Mouse (Mus musculus): ENCODE measurements around the gene Slc37a1. TPM values are rescaled to one million over a fixed set of nuclear protein-coding genes. Genes with fewer than 3 reads are reported as not detected.

Slc37a1 gene
- polyA plus RNA-seq, 1 experiment, result 0.14 TPM

DNA sequence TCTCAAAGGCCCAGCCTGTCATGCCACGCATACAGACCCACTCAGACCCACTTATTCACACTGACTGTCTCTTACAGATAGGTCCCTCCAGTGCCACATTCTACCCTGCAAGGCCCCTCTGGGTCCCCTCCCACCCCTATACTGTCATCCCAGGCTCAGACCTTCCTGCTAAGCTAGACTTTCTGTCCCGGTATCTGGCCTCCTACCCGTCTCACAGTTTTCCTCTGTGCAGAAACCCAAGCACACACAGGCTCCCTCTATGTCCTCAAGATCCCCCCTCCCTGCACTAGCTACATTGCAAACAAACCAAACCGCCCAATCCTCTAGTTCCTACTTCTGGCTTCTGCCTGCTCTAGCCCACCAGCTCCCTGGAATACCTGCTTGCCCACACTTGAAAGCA is 8.7 kb upstream of the Slc37a1 start:
- peaks cover 5% of the 10 kb centered on the region for H3K27me3 ChIP-seq (ENCODE audit: control insufficient read depth, insufficient read depth, insufficient read length)
- no peaks in the 10 kb centered on the region for H3K79me2 ChIP-seq (ENCODE audit: control insufficient read depth, insufficient read depth)
- H3K36me3 ChIP-seq (ENCODE audit: control insufficient read depth, insufficient read depth), result no peaks in the 10 kb centered on the region
- no peak overlapping the region for H3K4me3 ChIP-seq (ENCODE audit: insufficient read depth, poor library complexity, severe bottlenecking)
- TF ChIP-seq MAX (IDR thresholded peaks at IDR 0.05), result no peak
- H3ac ChIP-seq (ENCODE audit: control insufficient read depth, insufficient read length, low read depth), result no peak overlapping the region
- H3K79me3 ChIP-seq (ENCODE audit: low read depth), result no peaks in the 10 kb centered on the region

DNA sequence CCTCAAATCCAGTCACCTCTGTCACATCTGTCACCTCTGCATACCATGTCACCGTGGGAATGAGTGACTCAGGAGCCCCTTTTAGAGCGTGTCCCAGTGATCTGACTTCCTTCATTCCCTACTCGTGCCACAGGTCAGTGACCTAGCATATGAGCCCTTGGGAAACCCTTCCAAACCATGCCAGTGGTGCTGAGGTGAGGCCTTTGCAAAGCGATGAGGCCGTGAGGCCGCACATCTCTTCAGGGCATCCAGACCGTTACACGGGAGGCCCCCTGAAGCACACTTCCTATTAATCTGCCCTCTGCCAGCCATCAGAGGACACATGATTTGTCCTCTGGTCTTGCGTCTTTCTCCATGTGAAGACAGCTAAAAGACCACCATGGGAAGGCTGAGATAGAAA is 7.1 kb upstream of the Slc37a1 start:
- Histone ChIP-seq H3K27me3 (ENCODE audit: control insufficient read depth, insufficient read depth, insufficient read length) (peaks cover 4% of the 10 kb centered on the region), H3K4me3 (ENCODE audit: insufficient read depth, poor library complexity, severe bottlenecking) (no peak overlapping the region), H3ac (ENCODE audit: control insufficient read depth, insufficient read length, low read depth) (no peak overlapping the region), H3K79me2 (ENCODE audit: control insufficient read depth, insufficient read depth) (no peaks in the 10 kb centered on the region), H3K79me3 (ENCODE audit: low read depth) (no peaks in the 10 kb centered on the region), H3K36me3 (ENCODE audit: control insufficient read depth, insufficient read depth) (no peaks in the 10 kb centered on the region)
- no peak for TF ChIP-seq USF1 (IDR thresholded peaks at IDR 0.05; ENCODE audit: low read depth)
- no peak for TF ChIP-seq FOSL1 (IDR thresholded peaks at IDR 0.05; ENCODE audit: insufficient read depth, low read length, poor library complexity, severe bottlenecking)
- TF ChIP-seq MYOG (IDR thresholded peaks at IDR 0.05; ENCODE audit: control insufficient read depth, extremely low read depth, insufficient read length), result no peak
- no peak for TF ChIP-seq CTCF (IDR thresholded peaks at IDR 0.05; ENCODE audit: control insufficient read depth, insufficient read depth, insufficient read length)
- no peak for TF ChIP-seq MAX (IDR thresholded peaks at IDR 0.05)
- TF ChIP-seq CEBPB (IDR thresholded peaks at IDR 0.05; ENCODE audit: low read depth), result no peak
- no peak for TF ChIP-seq MYOD1 (IDR thresholded peaks at IDR 0.05; ENCODE audit: control insufficient read depth, insufficient read length, low read depth)

DNA sequence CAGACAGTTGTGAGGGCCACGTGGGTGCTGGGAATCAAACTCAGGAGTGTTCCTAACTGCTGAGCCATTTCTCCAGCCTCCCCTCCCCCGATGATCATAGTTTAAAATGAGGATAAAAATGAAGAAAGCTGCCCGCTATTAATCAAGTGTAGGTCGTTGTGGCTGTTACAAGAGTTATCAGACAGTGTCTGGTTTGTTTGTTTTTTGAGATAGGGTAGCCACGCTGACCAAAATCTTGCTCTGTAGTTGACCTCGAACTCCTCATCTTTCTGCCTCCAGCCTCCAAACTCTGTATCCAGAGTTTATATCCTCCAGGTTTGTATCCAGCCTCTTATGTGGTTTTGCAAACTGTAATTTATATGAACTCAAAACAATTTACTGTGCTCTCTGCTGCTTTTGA is 6.3 kb upstream of the Slc37a1 start:
- Histone ChIP-seq H3K36me3 (ENCODE audit: control insufficient read depth, insufficient read depth) (no peaks in the 10 kb centered on the region), H3K4me3 (ENCODE audit: insufficient read depth, poor library complexity, severe bottlenecking) (no peak overlapping the region), H3K79me3 (ENCODE audit: low read depth) (no peaks in the 10 kb centered on the region), H3K27me3 (ENCODE audit: control insufficient read depth, insufficient read depth, insufficient read length) (peaks cover 4% of the 10 kb centered on the region), H3K79me2 (ENCODE audit: control insufficient read depth, insufficient read depth) (no peaks in the 10 kb centered on the region), H3ac (ENCODE audit: control insufficient read depth, insufficient read length, low read depth) (no peak overlapping the region)
- TF ChIP-seq FOSL1 (IDR thresholded peaks at IDR 0.05; ENCODE audit: insufficient read depth, low read length, poor library complexity, severe bottlenecking) (no peak), MAX (IDR thresholded peaks at IDR 0.05) (no peak), MYOG (IDR thresholded peaks at IDR 0.05; ENCODE audit: control insufficient read depth, extremely low read depth, insufficient read length) (no peak), CTCF (IDR thresholded peaks at IDR 0.05; ENCODE audit: control insufficient read depth, insufficient read depth, insufficient read length) (no peak), MYOD1 (IDR thresholded peaks at IDR 0.05; ENCODE audit: control insufficient read depth, insufficient read length, low read depth) (no peak), CEBPB (IDR thresholded peaks at IDR 0.05; ENCODE audit: low read depth) (no peak), USF1 (IDR thresholded peaks at IDR 0.05; ENCODE audit: low read depth) (no peak)

DNA sequence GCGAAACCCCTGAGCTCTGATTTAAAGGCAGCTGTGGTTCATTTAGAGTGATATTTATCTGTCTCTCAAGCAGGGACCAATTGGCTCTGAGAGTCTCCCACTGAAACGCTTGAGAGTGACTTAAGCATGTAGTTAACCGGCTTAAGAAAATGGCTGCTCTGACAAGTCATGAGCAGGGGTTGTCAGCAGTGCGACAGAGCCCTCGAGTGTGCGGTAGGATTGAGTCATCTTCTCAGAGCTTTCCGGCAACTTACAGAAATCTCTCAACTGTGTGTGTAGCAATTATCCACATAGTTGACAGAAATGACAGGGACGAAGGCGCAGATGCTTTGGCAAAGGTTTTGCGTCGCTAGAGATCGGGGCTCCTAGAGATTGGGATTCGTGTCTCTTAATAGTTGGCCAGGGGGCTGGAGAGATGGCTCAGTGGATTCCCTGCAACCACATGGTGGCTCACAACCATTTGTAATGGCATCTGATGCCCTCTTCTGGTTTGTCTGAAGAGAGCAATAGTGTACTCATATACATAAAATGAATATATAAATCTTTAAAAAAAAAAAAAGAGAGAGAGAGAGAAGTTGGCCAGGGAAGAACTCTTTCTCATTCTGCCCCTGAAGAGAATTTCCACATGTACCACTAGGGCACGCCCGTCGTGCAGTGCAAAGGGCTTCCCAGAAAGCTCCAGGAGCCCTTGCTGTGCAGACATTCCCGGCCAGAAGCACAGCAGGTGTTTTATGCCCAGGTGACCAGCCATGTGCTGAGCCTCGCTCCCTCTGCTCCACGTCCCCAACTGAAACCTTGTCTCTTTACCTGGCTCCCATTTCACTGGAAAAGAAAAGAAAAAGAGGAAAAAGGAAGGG is 4.5 kb upstream of the Slc37a1 start:
- TF ChIP-seq CTCF (IDR thresholded peaks at IDR 0.05; ENCODE audit: control insufficient read depth, insufficient read depth, insufficient read length) (no peak), MYOD1 (IDR thresholded peaks at IDR 0.05; ENCODE audit: control insufficient read depth, insufficient read length, low read depth) (no peak), FOSL1 (IDR thresholded peaks at IDR 0.05; ENCODE audit: insufficient read depth, low read length, poor library complexity, severe bottlenecking) (no peak)
- Histone ChIP-seq H3K4me3 (ENCODE audit: insufficient read depth, poor library complexity, severe bottlenecking) (no peak overlapping the region), H3K27me3 (ENCODE audit: control insufficient read depth, insufficient read depth, insufficient read length) (peaks cover 4% of the 10 kb centered on the region), H3K79me3 (ENCODE audit: low read depth) (no peaks in the 10 kb centered on the region), H3ac (ENCODE audit: control insufficient read depth, insufficient read length, low read depth) (no peak overlapping the region), H3K79me2 (ENCODE audit: control insufficient read depth, insufficient read depth) (no peaks in the 10 kb centered on the region), H3K36me3 (ENCODE audit: control insufficient read depth, insufficient read depth) (no peaks in the 10 kb centered on the region)

DNA sequence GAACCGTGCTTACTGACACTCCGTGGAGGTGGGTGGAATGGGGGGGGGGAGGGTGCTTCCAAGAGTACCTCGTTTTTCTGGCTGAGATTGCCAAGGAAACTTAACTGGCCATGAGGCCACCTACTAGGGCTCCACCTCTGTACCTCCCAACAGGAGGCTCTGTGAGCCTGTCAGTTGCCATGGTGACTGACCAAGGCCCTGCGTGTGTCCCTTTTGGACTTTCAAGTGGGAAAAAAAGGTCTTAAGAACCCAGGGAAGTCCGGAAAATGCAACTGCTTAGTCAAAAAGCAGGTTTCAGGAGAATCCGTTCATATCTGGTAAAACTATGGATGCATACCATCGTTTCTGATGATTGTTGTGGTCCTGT is 3.9 kb upstream of the Slc37a1 start:
- Histone ChIP-seq H3K79me2 (ENCODE audit: control insufficient read depth, insufficient read depth) (no peaks in the 10 kb centered on the region), H3K79me3 (ENCODE audit: low read depth) (no peaks in the 10 kb centered on the region), H3K4me3 (ENCODE audit: insufficient read depth, poor library complexity, severe bottlenecking) (no peak overlapping the region), H3K27me3 (ENCODE audit: control insufficient read depth, insufficient read depth, insufficient read length) (peaks cover 4% of the 10 kb centered on the region), H3K36me3 (ENCODE audit: control insufficient read depth, insufficient read depth) (no peaks in the 10 kb centered on the region), H3ac (ENCODE audit: control insufficient read depth, insufficient read length, low read depth) (no peak overlapping the region)
- TF ChIP-seq MYOD1 (IDR thresholded peaks at IDR 0.05; ENCODE audit: control insufficient read depth, insufficient read length, low read depth), result no peak
- TF ChIP-seq USF1 (IDR thresholded peaks at IDR 0.05; ENCODE audit: low read depth), result no peak
- no peak for TF ChIP-seq MYOG (IDR thresholded peaks at IDR 0.05; ENCODE audit: control insufficient read depth, extremely low read depth, insufficient read length)
- no peak for TF ChIP-seq CTCF (IDR thresholded peaks at IDR 0.05; ENCODE audit: control insufficient read depth, insufficient read depth, insufficient read length)
- no peak for TF ChIP-seq FOSL1 (IDR thresholded peaks at IDR 0.05; ENCODE audit: insufficient read depth, low read length, poor library complexity, severe bottlenecking)
- TF ChIP-seq CEBPB (IDR thresholded peaks at IDR 0.05; ENCODE audit: low read depth), result no peak
- TF ChIP-seq MAX (IDR thresholded peaks at IDR 0.05), result no peak

DNA sequence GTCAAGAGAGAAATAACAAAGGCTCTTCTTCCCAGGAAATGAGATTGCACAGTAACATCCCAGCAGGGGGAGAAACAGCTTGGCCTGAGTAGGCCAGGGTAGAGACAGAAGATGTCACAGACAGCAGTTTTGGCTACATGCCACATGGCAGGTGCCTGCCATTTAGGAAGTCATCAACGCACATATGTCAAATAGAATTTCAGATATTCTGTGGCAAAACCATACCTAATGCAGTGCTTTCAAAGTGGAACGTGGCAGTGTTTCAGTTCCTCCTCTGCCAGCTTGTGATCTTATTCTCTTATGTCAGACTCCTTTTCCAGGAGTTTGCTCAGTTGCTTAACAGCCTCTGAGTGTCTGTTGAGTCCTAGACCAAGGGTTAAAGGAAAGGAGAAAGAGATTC is 725 bp upstream of the Slc37a1 start:
- Histone ChIP-seq H3K36me3 (ENCODE audit: control insufficient read depth, insufficient read depth) (no peaks in the 10 kb centered on the region), H3ac (ENCODE audit: control insufficient read depth, insufficient read length, low read depth) (no peak overlapping the region), H3K27me3 (ENCODE audit: control insufficient read depth, insufficient read depth, insufficient read length) (peaks cover 4% of the 10 kb centered on the region), H3K79me2 (ENCODE audit: control insufficient read depth, insufficient read depth) (no peaks in the 10 kb centered on the region), H3K79me3 (ENCODE audit: low read depth) (no peaks in the 10 kb centered on the region), H3K4me3 (ENCODE audit: insufficient read depth, poor library complexity, severe bottlenecking) (no peak overlapping the region)
- no peak for TF ChIP-seq FOSL1 (IDR thresholded peaks at IDR 0.05; ENCODE audit: insufficient read depth, low read length, poor library complexity, severe bottlenecking)
- TF ChIP-seq MYOG (IDR thresholded peaks at IDR 0.05; ENCODE audit: control insufficient read depth, extremely low read depth, insufficient read length), result no peak
- TF ChIP-seq MYOD1 (IDR thresholded peaks at IDR 0.05; ENCODE audit: control insufficient read depth, insufficient read length, low read depth), result no peak
- no peak for TF ChIP-seq CEBPB (IDR thresholded peaks at IDR 0.05; ENCODE audit: low read depth)
- no peak for TF ChIP-seq CTCF (IDR thresholded peaks at IDR 0.05; ENCODE audit: control insufficient read depth, insufficient read depth, insufficient read length)
- no peak for TF ChIP-seq MAX (IDR thresholded peaks at IDR 0.05)
